In genomic region chr6:22157461-22157860, GRCm38 (mm10) we compare ENCODE assay signal across 13 mouse cellular contexts.
DNase-seq lines count a peak whose midpoint lies in the region; ATAC-seq and TF ChIP-seq lines count a peak whose summit lies in the region.
"Had no signal": no experiment of that assay in that cellular context is flagged by ENCODE, and none has a peak within 500 bp of the region (broad histone marks: within the 10 kb centered on the region; RNA-seq: fewer than 3 reads in every experiment).

No protein-coding gene starts in this region.

- TF ChIP-seq POLR2A in heart, adult 2 months (IDR thresholded peaks at IDR 0.05; ENCODE audit: insufficient read depth, low read depth, low read length) = no peak

- no peaks in the 10 kb centered on the region for H3K9me3 ChIP-seq in heart, embryonic 11.5 days (replicated peaks; ENCODE audit: control insufficient read depth, low read length)
- H3K9me3 ChIP-seq: heart, embryonic 13.5 days; limb, embryonic 12.5 days; neural tube, embryonic 12.5 days had no signal

- ATAC-seq in heart, embryonic 11.5 days (replicated peaks; ENCODE audit: insufficient number of reproducible peaks, low FRiP score, low TSS enrichment) = no peak
- no peak for ATAC-seq in CD4-positive, CD25-positive, alpha-beta regulatory T cell, adult 4 months
- ATAC-seq: intestine, postnatal 0 days had no signal

- peak; percentile 27 to 31 for DNase-seq in heart, adult 2 months
- peak; percentile 20 for DNase-seq in ovary, postnatal 36 days (ENCODE audit: low spot score)
- DNase-seq in ovary, adult 18-20 months (ENCODE audit: low spot score) = no peak
- DNase-seq in cerebellum, postnatal 36 days = peak; percentile 76 to 79
- peak; percentile 64 to 68 for DNase-seq in kidney, postnatal 25 days
- no peak for DNase-seq in layer of hippocampus, postnatal 36 days
- DNase-seq: right cerebral cortex, postnatal 14 days had no signal

- TF ChIP-seq CTCF in heart, adult 2 months (IDR thresholded peaks at IDR 0.05) = no peak

- H3K79me2 ChIP-seq in heart, adult 2 months (replicated peaks; ENCODE audit: control insufficient read depth, insufficient read depth, low read length) = no peaks in the 10 kb centered on the region

- H3K9ac ChIP-seq in heart, adult 2 months (ENCODE audit: low read depth, low read length) = no peak overlapping the region
- H3K9ac ChIP-seq in heart, embryonic 11.5 days (ENCODE audit: low read depth, low read length) = no peak overlapping the region
- H3K9ac ChIP-seq: heart, embryonic 13.5 days; limb, embryonic 12.5 days; neural tube, embryonic 12.5 days had no signal

- H3K27ac ChIP-seq in heart, adult 2 months = no peak overlapping the region
- H3K27ac ChIP-seq in heart, embryonic 11.5 days (ENCODE audit: low read depth, low read length) = no peak overlapping the region
- H3K27ac ChIP-seq: heart, embryonic 13.5 days; limb, embryonic 12.5 days; neural tube, embryonic 12.5 days had no signal

- no peaks in the 10 kb centered on the region for H3K27me3 ChIP-seq in heart, adult 2 months (ENCODE audit: control insufficient read depth, insufficient read depth, low read length)
- H3K27me3 ChIP-seq in heart, embryonic 11.5 days (ENCODE audit: control insufficient read depth, insufficient read depth, low read length) = no peaks in the 10 kb centered on the region
- H3K27me3 ChIP-seq: heart, embryonic 13.5 days; limb, embryonic 12.5 days; neural tube, embryonic 12.5 days had no signal

- H3K36me3 ChIP-seq in heart, adult 2 months (ENCODE audit: control insufficient read depth, insufficient read depth, low read length) = peaks cover 9% of the 10 kb centered on the region
- no peaks in the 10 kb centered on the region for H3K36me3 ChIP-seq in heart, embryonic 11.5 days (ENCODE audit: control insufficient read depth, insufficient read depth, low read length)
- H3K36me3 ChIP-seq: heart, embryonic 13.5 days; neural tube, embryonic 12.5 days had no signal

- H3K4me3 ChIP-seq in heart, adult 2 months = no peak overlapping the region
- H3K4me3 ChIP-seq in heart, embryonic 11.5 days (ENCODE audit: low read depth, low read length) = no peak overlapping the region
- H3K4me3 ChIP-seq: heart, embryonic 13.5 days; limb, embryonic 12.5 days; neural tube, embryonic 12.5 days had no signal

- 40% methylated on average over 5 of the region's 5 CpGs for WGBS in heart, adult 2 months
- WGBS in heart, embryonic 11.5 days (ENCODE audit: insufficient replicate concordance) = 77% methylated on average over 5 of the region's 5 CpGs

- no peak overlapping the region for H3K4me2 ChIP-seq in heart, embryonic 11.5 days
- H3K4me2 ChIP-seq: heart, embryonic 13.5 days; limb, embryonic 12.5 days; neural tube, embryonic 12.5 days had no signal

- H3K4me1 ChIP-seq in heart, adult 2 months (ENCODE audit: control insufficient read depth, insufficient read depth, low read length) = peaks cover 1% of the 10 kb centered on the region
- H3K4me1 ChIP-seq in heart, embryonic 11.5 days (ENCODE audit: control insufficient read depth, insufficient read depth, low read length) = no peaks in the 10 kb centered on the region
- H3K4me1 ChIP-seq: limb, embryonic 12.5 days; neural tube, embryonic 12.5 days had no signal

- intact Hi-C loops in heart, adult 2 months (cut with DNase I) = no loop called here

- no peak for TF ChIP-seq EP300 in heart, adult 2 months (IDR thresholded peaks at IDR 0.05; ENCODE audit: insufficient read depth, low read depth, low read length)

Comparison
In these comparisons a context has a peak if more than half of its experiments do, and no peak if none do; other contexts are left out.
1. DNase-seq: peak in heart, adult 2 months (2 of 2), ovary, postnatal 36 days (single experiment), cerebellum, postnatal 36 days (2 of 2) and kidney, postnatal 25 days (2 of 2); none in ovary, adult 18-20 months (single experiment) and layer of hippocampus, postnatal 36 days (0 of 2).